Mouse (Mus musculus): ENCODE data around the gene Fkbp10.

DNA sequence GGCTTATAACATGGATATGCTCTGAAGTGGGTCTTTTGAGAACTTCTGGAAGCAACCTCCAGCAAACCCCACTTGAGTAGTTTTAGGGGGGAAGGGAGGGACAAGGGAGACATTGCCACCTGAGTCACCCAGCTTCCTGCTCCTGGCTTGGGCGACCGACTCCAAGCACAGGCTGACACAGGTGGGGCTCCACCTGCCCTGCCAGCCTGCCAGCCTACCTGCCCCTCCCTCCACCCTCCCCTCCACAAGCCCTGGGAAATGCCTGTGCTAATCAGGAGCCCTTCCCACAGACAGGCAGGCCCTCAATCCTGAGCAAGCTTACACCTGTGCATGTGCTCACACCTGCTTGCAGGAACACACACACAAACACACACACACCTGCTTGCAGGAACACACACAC is 12.8 kb upstream of the Fkbp10 start:
- TF ChIP-seq CTCF (IDR thresholded peaks at IDR 0.05; ENCODE audit: low read depth, low read length) (no peak), GATA1 (IDR thresholded peaks at IDR 0.05; ENCODE audit: borderline replicate concordance, low read length) (no peak), POLR2AphosphoS5 (IDR thresholded peaks at IDR 0.05; ENCODE audit: insufficient replicate concordance, low read depth, low read length) (no peak), GATA2 (IDR thresholded peaks at IDR 0.05; ENCODE audit: borderline replicate concordance, low read depth, low read length) (no peak), TAL1 (conservative IDR thresholded peaks at IDR 0.05; ENCODE audit: low read depth, low read length) (no peak)
